Mouse (Mus musculus) erythroblast, embryonic 14.5 days (primary cell): ENCODE measurements around the gene Mgat2.

Source experiments
- GATA1 ChIP-seq: IDR thresholded peaks from 2 replicates; pipeline ENCODE4 v1.6.1; 2012; ENCODE audit warnings: low read length, inconsistent platforms, mixed read lengths
- TAL1 ChIP-seq: IDR thresholded peaks from 3 replicates; pipeline ENCODE4 v1.6.1; 2012; ENCODE audit warnings: low read length, inconsistent platforms, mixed read lengths

- TF ChIP-seq GATA1 (no peak), TAL1 (no peak)
Measured at GRCm38 (mm10) chr12:69198985-69199384, 15.0 kb downstream of the Mgat2 start.
